Mouse (Mus musculus) erythroblast, adult 5-6 weeks (primary cell): ENCODE data around the gene Pnkd. TPM values are rescaled to one million over a fixed set of nuclear protein-coding genes. Genes with fewer than 3 reads are reported as not detected.
"Not testable (repeated sequence)": the region's sequence is repeated elsewhere in the genome, so short reads cannot be mapped to it uniquely, and the experiment has no call there.

Source experiments
- ATAC-seq: replicated peaks from 2 replicates; pipeline ENCODE4 v1.8.0; 2016; ENCODE audit warnings: moderate number of reproducible peaks, mild to moderate bottlenecking, moderate TSS enrichment, inconsistent platforms; ENCODE audit not compliant: poor library complexity, low FRiP score, severe bottlenecking
- total RNA-seq, 2 experiments: library from RNA; stranded (forward) in 1 of 2; stranded (reverse) in 1 of 2; fragments of 150-400 nt in 1 of 2; fragments of 200-764, 138-1000 nt in 1 of 2; gene quantifications; 2 replicates each; pipeline versions ENCODE4 v1.2.3 to v1.2.4; 2015 to 2017; ENCODE audit warnings: low replicate concordance in 2 of 2

Pnkd gene
- total RNA-seq, 2 experiments from 2014 or later, result 2.4 to 17.7 TPM

DNA sequence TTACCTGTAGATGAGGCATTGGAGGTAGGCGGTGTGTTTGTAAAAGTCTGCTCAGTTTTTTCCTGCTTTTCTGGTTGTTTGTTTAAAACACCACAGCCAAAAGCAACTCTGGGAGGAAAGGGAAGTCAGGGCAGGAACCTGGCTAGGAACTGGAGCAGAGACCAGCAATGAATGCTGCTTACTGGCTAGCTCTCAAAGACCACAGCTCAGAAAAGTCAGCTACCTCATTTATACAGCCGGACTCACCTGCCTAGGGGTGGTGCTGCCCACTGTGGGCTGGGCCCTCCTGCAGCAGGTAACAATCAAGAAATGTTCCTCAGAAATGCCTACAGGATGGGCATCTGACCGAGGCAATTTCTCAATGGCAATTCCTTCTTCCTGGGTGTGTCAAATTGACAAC, 30.1 kb downstream of the Pnkd start:
- no peak for ATAC-seq

DNA sequence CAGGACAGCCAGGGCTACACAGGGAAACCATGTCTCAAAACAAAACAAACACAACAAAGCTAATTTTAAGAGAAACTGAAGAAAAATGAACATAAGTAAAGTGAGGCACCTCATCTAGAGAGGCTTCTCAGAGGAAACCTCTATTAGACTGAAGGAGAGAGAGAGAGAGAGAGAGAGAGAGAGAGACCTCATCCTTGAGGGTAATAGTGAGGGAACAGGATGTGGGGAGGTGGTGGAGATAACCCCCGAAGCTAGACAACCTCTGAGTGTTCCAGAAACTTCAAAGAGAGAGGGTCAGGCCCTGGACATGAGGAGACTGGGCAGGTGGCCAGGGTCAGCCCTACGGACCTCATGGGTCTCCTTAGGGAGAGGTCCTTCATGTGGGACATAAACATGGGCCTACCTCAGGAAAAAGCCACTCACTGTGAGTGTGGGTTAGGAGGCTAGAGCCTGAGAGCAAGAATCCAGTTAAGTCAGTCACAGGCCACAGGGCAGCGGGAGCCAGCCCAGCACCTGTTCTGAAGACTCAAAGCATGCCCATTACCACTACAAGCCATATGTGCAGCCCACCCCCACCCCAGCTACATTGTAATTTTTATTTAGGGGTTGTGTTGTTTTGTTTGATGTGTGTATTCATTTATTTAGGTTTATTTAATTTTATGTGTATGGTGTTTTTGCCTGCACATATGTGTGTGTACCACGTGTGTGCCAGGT, 31.5 kb downstream of the Pnkd start:
- no peak for ATAC-seq

DNA sequence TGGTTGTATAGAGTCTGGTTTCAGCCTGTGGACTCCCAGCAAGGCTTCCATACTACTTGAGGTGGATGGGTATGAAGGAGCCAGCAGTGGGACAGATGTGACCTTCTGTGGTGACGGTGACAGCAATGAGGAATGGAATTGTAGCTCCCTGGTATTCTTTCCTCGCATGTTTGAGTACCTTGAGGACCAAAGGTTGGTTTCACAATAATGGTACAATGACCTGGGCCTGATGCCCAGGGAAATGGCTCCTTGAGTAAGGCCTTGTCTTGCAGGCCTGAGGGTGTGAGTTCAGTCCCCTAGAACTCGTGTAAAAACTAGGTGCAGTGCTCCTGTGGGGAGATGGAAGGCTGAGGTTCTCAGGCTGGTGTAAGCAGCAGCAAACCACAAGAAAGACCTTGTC, 34.0 kb downstream of the Pnkd start:
- no peak for ATAC-seq

DNA sequence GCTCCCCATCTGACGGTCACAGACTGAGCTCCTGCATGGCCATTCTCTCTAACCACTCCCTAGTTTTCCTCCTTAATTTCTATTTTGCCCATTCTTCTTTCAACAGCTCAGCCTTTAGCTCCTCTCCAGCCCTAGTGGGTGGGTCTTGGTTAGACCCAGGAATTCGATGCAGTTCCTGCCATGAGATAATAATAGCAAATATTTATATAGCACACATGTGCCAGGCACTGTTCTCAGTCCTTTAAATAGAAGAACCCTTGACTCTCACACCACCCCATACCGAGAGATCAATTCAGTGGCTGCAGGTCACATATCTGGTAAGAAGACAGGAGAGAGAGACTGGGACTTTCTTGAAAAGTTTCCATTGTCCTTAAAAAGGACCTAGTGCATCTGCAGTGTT, 36.7 kb downstream of the Pnkd start:
- ATAC-seq, result no peak

DNA sequence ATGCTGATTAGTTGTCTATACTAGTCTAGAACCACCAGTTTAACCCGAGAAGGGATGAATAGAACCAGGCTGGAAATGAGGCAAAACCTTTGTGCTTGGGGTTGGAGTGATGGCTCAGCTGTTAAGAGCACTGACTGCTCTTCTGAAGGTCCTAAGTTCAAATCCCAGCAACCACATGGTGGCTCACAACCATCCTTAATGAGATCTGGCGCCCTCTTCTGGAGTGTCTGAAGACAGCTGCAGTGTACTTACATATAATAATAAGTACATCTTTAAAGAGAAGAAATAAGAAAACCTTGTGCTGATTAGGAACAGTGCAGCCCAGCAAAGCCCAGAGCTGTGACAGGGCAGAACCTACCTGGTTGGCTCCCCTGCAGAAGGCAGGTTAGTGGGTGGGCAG, 42.2 kb downstream of the Pnkd start:
- not testable (repeated sequence) for ATAC-seq

DNA sequence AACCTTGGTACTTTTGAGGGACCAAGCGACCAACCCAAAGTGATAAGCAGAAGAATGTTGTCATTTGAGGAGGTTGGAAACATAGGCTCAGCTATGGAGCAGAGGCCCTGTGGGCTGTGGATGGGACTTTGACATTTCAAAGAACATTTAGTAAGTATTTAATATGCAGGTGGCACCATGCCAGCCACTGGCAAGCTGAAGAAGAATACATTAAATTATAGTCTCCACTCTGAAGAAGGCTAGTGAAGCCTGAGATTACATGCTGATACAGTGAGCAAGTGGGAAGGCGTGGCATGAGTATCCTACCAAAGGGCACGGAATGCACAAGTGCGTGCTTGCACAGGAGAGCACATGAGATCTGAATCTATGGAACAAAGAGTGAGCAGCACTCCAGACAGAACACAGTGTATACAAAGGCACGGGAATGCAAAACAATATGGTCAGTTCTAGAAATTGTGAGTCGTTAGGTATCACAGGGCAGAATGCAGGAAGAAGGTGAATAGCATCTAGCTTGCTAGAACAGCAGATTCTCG, 45.2 kb downstream of the Pnkd start:
- ATAC-seq, result no peak

DNA sequence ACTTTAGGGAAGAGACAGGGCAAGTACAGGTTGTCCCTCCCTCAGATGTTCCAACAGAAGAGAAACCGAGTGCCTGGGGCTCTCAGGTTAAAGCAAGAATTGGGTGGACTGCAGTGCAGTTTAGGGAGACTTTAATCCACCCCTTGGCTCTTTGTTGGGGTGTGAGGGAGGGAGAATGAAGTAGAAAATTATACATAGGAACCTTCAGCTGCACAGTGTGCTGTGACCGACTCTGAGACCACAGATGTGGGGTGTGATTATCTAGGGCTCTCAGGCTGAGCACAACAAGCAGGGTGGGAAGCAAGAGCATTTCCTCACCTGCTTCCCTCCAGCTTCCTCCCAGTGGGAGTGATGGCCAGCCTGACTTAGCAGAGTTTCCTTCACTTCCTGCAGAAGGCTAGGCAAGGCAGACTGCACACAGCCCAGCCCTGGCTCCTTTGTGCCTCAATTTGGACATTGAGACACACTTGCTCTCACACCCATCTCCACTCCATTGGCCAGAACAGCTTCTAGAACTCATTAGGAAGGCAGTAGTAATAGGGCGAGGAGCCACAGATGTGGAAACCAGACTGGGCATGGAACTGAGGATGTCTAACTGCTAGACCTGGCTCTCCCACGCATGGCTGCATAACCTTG, 46.4 kb downstream of the Pnkd start:
- ATAC-seq, result no peak

DNA sequence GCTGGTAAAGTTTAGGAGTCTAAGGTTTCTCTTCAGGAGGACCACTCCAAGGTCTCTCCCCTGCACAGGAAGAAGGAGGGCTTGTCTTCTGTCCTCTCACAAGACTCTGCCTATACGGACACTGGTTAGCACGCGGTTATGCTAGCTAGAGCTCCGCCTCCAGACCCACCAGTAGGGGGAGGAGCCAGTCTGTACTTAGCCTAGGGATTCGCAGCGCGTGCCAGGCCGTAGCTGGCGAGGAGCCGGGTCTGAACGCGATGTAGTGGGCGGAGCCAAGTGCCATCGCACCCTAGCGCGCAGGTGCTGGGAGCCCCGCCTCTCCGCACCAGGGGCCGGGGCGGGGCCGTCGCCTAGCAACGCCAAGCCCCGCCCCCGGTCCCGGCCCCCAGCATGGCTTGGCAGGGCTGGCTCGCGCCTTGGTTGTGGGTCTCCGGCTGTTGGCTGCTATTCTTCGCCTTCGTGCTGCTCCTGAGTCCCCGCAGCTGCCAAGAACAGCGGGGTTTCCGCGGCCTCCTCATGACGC, 47.6 kb downstream of the Pnkd start:
- ATAC-seq, result peak; percentile 96

- no peak for ATAC-seq
Measured at GRCm38 (mm10) chr1:74332930-74333329, 48.2 kb downstream of the Pnkd start.

GRCm38 (mm10) chr1:74334607-74335006, 49.9 kb downstream of the Pnkd start:
- no peak for ATAC-seq

DNA sequence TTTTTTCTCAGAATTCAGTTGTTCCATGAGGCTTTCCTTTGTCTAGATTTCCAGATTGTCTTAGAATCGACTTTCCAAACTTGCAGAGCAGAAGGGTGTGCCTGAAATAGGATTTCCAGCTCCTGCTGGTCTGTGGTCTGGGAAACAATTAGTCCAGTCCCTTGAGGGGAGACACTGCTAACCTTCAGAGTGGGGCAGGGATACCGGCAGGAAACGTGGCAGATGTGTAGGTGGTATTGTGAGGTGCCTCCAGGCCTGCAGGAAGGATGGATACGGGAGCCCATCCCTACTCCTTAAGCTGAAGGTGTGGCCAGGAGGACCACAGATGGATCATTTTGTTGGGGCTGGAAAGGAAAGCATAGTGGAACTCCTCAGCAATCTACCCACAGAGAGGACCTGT, 50.3 kb downstream of the Pnkd start:
- no peak for ATAC-seq

GRCm38 (mm10) chr1:74335436-74336170, 50.9 kb downstream of the Pnkd start:
- ATAC-seq, result no peak

GRCm38 (mm10) chr1:74337241-74337771, 52.6 kb downstream of the Pnkd start:
- ATAC-seq, result no peak

- ATAC-seq, result no peak
Measured at GRCm38 (mm10) chr1:74338013-74338412, 53.3 kb downstream of the Pnkd start.

- ATAC-seq, result no peak
Measured at GRCm38 (mm10) chr1:74338626-74339025, 53.9 kb downstream of the Pnkd start.

- no peak for ATAC-seq
Measured at GRCm38 (mm10) chr1:74339917-74340316, 55.2 kb downstream of the Pnkd start.

DNA sequence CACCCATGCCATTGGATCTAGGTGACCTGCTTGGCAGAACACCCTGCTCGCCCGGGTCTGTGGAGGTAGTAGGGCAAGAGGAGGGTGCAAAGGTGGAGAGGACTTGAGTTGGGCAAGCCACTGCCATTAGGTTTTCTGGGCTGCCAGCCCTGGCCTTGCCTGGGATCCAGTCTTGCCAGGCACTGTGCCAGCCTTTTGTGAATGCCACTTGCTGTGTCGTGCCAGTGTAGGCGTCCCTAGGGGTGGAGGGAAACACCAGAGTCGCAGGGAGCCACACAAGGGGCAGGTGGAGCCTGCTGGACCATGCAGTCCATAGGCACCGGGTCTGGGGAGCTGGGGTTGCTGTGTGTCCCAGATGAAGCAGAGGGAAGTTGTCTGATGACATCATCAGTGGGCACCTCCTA, 55.6 kb downstream of the Pnkd start:
- no peak for ATAC-seq

DNA sequence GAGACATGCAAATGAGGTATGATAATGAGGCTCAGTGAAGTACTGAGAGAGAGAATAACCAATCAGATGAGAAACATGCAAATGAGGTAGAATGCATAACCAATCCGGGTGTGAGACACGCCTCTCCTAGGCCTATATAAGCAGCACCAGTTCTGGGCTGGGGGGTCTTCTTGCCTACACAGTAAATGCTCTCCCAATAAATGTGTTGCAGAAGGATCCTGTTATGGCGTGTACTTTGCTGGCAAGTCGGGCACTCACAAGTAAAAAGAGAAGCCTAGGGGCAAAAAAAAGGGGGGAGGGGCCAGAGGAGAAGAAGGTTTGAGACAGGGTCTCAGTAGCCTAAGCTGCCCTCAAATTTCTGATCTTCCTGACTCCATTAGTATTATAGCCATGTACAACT, 56.3 kb downstream of the Pnkd start:
- ATAC-seq, result not testable (repeated sequence)

GRCm38 (mm10) chr1:74341898-74342297, 57.2 kb downstream of the Pnkd start:
- no peak for ATAC-seq

DNA sequence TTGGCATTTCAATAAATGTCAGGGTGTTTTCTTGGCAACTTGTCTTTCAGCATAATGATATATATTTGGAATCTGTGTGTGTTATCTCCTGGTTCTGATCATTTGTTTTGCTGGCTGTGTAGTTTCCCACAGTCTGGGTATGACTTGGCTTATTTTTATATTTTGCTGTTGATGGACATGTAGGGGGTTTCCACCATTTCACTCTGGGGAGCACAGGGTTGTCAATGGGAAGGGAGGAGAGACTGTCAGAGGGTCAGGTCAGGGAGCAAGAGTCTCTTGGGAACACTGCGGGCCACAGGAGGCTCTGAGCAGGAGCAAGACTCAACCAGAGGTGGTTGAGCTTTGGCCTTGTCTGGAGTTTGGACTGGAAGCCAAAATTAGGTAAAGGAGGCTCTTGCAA, 57.6 kb downstream of the Pnkd start:
- no peak for ATAC-seq
